Mouse (Mus musculus): ENCODE data around the gene Psmf1. TPM values are rescaled to one million over a fixed set of nuclear protein-coding genes. Genes with fewer than 3 reads are reported as not detected.

The Psmf1 gene
- polyA plus RNA-seq, 1 experiment from 2014 or later = 54.2 TPM

DNA sequence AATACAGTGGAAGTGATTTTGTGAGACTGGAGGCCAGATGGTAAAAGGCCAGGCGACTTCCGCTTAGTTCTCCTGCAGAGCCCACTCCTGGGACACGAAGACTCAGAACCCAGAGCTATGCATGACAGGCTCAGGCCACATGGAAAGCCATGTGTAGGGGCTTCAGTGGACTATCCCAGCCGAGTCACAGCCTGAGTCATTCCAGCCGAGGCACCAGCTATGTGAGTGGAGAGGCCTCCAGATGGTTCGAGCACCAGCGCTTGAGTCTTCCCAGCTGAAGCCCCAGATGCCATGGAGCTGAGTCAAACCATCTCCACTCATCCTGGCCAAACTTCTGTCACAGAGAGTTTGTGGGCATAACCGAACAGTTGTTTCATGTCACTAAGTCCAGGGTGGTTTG lies 29.5 kb upstream of the Psmf1 start:
- H3K9me3 ChIP-seq (ENCODE audit: low read length) = no peaks in the 10 kb centered on the region
- H3K4me3 ChIP-seq (ENCODE audit: low read depth, low read length) = no peak overlapping the region
- ATAC-seq = no peak
- TF ChIP-seq EP300 (IDR thresholded peaks at IDR 0.05; ENCODE audit: low read depth) (no peak), CTCF (IDR thresholded peaks at IDR 0.05; ENCODE audit: low read depth) (no peak)
- H3K27ac ChIP-seq (ENCODE audit: low read depth) = no peak overlapping the region
- no peak overlapping the region for H3K9ac ChIP-seq (replicated peaks)
- no peaks in the 10 kb centered on the region for H3K36me3 ChIP-seq (replicated peaks; ENCODE audit: insufficient read depth, low read length)
- H3K4me1 ChIP-seq (ENCODE audit: insufficient read depth) = no peaks in the 10 kb centered on the region
- no peaks in the 10 kb centered on the region for H3K27me3 ChIP-seq (ENCODE audit: insufficient read depth, low read length)
- WGBS (ENCODE audit: insufficient replicate concordance) = 77% methylated on average over 8 of the region's 8 CpGs
- DNase-seq = no peak
- H3K4me2 ChIP-seq (ENCODE audit: low read depth, low read length) = no peak overlapping the region

DNA sequence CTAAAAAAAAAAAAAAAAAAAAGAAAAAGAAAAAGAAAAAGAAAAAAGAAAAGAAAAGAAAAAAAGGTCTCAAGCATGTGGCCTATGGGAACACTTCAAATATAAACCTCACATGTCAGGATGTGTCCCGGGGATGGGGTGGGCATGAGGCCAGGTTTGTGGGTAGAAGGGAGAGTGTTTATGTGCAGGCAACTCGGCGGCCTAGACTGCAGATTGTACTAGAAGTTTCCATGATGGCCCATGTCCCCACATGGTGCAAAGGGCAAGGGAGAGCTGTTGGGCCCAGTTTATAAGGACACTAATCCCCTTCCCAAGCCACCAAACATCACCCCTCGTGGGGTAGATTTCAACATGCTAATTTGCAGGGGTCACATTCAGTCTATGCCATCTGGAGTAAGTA lies 28.2 kb upstream of the Psmf1 start:
- H3K9me3 ChIP-seq (ENCODE audit: low read length) = no peaks in the 10 kb centered on the region
- 69% methylated on average over 4 of the region's 4 CpGs for WGBS (ENCODE audit: insufficient replicate concordance)
- no peak overlapping the region for H3K4me3 ChIP-seq (ENCODE audit: low read depth, low read length)
- H3K4me1 ChIP-seq (ENCODE audit: insufficient read depth) = no peaks in the 10 kb centered on the region
- H3K27ac ChIP-seq (ENCODE audit: low read depth) = no peak overlapping the region
- H3K36me3 ChIP-seq (replicated peaks; ENCODE audit: insufficient read depth, low read length) = no peaks in the 10 kb centered on the region
- H3K9ac ChIP-seq (replicated peaks) = no peak overlapping the region
- no peaks in the 10 kb centered on the region for H3K27me3 ChIP-seq (ENCODE audit: insufficient read depth, low read length)
- TF ChIP-seq EP300 (IDR thresholded peaks at IDR 0.05; ENCODE audit: low read depth) (no peak), CTCF (IDR thresholded peaks at IDR 0.05; ENCODE audit: low read depth) (no peak)
- no peak for DNase-seq
- ATAC-seq = no peak
- H3K4me2 ChIP-seq (ENCODE audit: low read depth, low read length) = no peak overlapping the region

DNA sequence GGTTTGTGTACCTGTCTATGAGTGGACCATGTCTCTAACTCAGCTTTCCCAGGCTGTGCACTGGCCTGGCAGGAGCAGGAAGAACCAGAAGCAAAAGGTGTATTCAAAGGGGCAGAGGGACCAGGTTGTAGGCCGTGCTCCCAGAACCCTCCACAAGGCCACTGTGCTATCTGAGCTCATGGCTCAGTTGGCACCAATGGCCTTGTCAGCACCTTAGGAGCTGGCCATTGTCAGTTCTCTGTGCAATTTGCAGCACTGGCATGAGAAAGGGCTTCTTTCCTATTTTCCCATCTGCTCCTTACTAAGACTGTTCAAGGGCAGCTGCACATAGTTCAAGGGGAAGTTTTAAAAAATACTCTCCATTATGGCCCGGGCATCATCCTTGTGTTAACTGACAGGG lies 20.6 kb upstream of the Psmf1 start:
- Histone ChIP-seq H3K27ac (ENCODE audit: low read depth) (no peak overlapping the region), H3K27me3 (ENCODE audit: insufficient read depth, low read length) (no peaks in the 10 kb centered on the region), H3K9ac (replicated peaks) (no peak overlapping the region), H3K9me3 (ENCODE audit: low read length) (no peaks in the 10 kb centered on the region), H3K4me2 (ENCODE audit: low read depth, low read length) (no peak overlapping the region), H3K4me3 (ENCODE audit: low read depth, low read length) (no peak overlapping the region), H3K4me1 (ENCODE audit: insufficient read depth) (no peaks in the 10 kb centered on the region), H3K36me3 (replicated peaks; ENCODE audit: insufficient read depth, low read length) (no peaks in the 10 kb centered on the region)
- ATAC-seq (no peak), DNase-seq (no peak)
- TF ChIP-seq CTCF (IDR thresholded peaks at IDR 0.05; ENCODE audit: low read depth) (no peak), EP300 (IDR thresholded peaks at IDR 0.05; ENCODE audit: low read depth) (no peak)
- WGBS (ENCODE audit: insufficient replicate concordance) = 78% methylated on average over 2 of the region's 2 CpGs

GRCm38 (mm10) chr2:151758806-151759353 lies 14.9 kb upstream of the Psmf1 start:
- 33% methylated on average over 1 of the region's 1 CpGs for WGBS (ENCODE audit: insufficient replicate concordance)
- Histone ChIP-seq H3K4me2 (ENCODE audit: low read depth, low read length) (no peak overlapping the region), H3K9ac (replicated peaks) (no peak overlapping the region), H3K4me3 (ENCODE audit: low read depth, low read length) (no peak overlapping the region), H3K27me3 (ENCODE audit: insufficient read depth, low read length) (no peaks in the 10 kb centered on the region), H3K27ac (ENCODE audit: low read depth) (no peak overlapping the region), H3K36me3 (replicated peaks; ENCODE audit: insufficient read depth, low read length) (no peaks in the 10 kb centered on the region), H3K9me3 (ENCODE audit: low read length) (no peaks in the 10 kb centered on the region), H3K4me1 (ENCODE audit: insufficient read depth) (no peaks in the 10 kb centered on the region)
- TF ChIP-seq CTCF (IDR thresholded peaks at IDR 0.05; ENCODE audit: low read depth) = no peak
- TF ChIP-seq EP300 (IDR thresholded peaks at IDR 0.05; ENCODE audit: low read depth) = no peak
- DNase-seq (no peak), ATAC-seq (no peak)

GRCm38 (mm10) chr2:151757451-151757850 lies 13.5 kb upstream of the Psmf1 start:
- 58% methylated on average over 5 of the region's 5 CpGs for WGBS (ENCODE audit: insufficient replicate concordance)
- Histone ChIP-seq H3K27me3 (ENCODE audit: insufficient read depth, low read length) (no peaks in the 10 kb centered on the region), H3K9me3 (ENCODE audit: low read length) (no peaks in the 10 kb centered on the region), H3K36me3 (replicated peaks; ENCODE audit: insufficient read depth, low read length) (no peaks in the 10 kb centered on the region), H3K27ac (ENCODE audit: low read depth) (no peak overlapping the region), H3K9ac (replicated peaks) (no peak overlapping the region), H3K4me2 (ENCODE audit: low read depth, low read length) (no peak overlapping the region), H3K4me1 (ENCODE audit: insufficient read depth) (no peaks in the 10 kb centered on the region), H3K4me3 (ENCODE audit: low read depth, low read length) (no peak overlapping the region)
- TF ChIP-seq EP300 (IDR thresholded peaks at IDR 0.05; ENCODE audit: low read depth) (no peak), CTCF (IDR thresholded peaks at IDR 0.05; ENCODE audit: low read depth) (no peak)
- DNase-seq (no peak), ATAC-seq (no peak)

DNA sequence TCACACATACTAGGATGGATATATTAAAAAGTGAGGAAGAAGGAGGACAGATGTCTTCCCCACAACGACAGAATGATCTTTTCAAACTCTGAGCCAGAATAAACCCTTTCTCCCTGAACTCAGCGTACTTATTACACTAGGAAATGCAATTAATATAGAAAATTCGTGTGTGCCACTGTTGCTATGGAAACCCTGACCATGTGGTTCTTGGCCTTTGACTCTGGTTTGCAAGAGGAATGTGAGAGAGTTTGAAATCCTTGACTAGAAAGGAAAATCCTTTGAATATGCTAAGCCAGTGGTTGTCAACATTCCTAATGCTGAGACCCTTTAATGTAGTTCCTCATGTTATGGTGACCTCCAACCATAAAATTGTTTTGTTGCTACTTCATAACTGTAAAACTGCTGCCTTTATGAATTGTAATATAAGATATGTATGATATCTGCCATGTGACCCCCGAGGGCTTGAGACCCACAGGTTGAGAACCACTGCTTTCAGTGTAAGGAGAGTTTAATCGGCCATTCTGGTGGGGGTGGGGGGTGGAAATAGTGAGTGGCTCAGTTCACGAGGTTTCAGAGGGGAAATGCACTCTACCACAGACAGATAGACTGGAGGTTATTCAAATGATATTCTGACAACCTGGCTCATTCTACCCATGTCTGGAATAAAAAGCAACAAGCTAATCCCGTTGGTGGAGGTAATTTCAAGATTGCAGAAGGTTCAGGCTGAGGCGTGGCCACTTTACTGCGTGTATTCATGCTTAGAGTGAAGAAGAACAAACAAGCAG lies 12.5 kb upstream of the Psmf1 start:
- Histone ChIP-seq H3K4me3 (ENCODE audit: low read depth, low read length) (no peak overlapping the region), H3K27ac (ENCODE audit: low read depth) (no peak overlapping the region), H3K9ac (replicated peaks) (no peak overlapping the region), H3K4me2 (ENCODE audit: low read depth, low read length) (no peak overlapping the region), H3K36me3 (replicated peaks; ENCODE audit: insufficient read depth, low read length) (no peaks in the 10 kb centered on the region), H3K27me3 (ENCODE audit: insufficient read depth, low read length) (no peaks in the 10 kb centered on the region), H3K9me3 (ENCODE audit: low read length) (no peaks in the 10 kb centered on the region), H3K4me1 (ENCODE audit: insufficient read depth) (no peaks in the 10 kb centered on the region)
- ATAC-seq (no peak), DNase-seq (no peak)
- TF ChIP-seq EP300 (IDR thresholded peaks at IDR 0.05; ENCODE audit: low read depth) (no peak), CTCF (IDR thresholded peaks at IDR 0.05; ENCODE audit: low read depth) (no peak)
- WGBS (ENCODE audit: insufficient replicate concordance) = 49% methylated on average over 9 of the region's 9 CpGs

All from liver, postnatal 0 days (tissue).